Mouse (Mus musculus) forebrain, embryonic 15.5 days (tissue): ENCODE data around the gene Atp5d. TPM values are rescaled to one million over a fixed set of nuclear protein-coding genes. Genes with fewer than 3 reads are reported as not detected.
A peak's percentile ranks its signal among the peaks of the same experiment; 100 is the strongest.

Experiments
- ATAC-seq: fragments of 200-750 bp; cut with Nextera tagmentation; replicated peaks from 2 replicates; pipeline ENCODE4 v1.8.0; 2017; ENCODE audit warnings: mild to moderate bottlenecking, moderate TSS enrichment, moderate library complexity
- H3K27ac ChIP-seq: fragments of 300-500 bp; sonication (generic); replicated peaks from 2 replicates; pipeline ENCODE4 v1.5.1; 2015; ENCODE audit warnings: mild to moderate bottlenecking, inconsistent platforms
- H3K27me3 ChIP-seq: fragments of 300-500 bp; sonication (generic); 2 replicates; pipeline ENCODE4 v1.6.1; 2015; ENCODE audit warnings: inconsistent platforms
- H3K36me3 ChIP-seq: fragments of 300-500 bp; sonication (generic); 2 replicates; pipeline ENCODE4 v1.6.1; 2015; ENCODE audit warnings: mild to moderate bottlenecking, inconsistent platforms
- H3K4me1 ChIP-seq: fragments of 300-500 bp; sonication (generic); 2 replicates; pipeline ENCODE4 v1.6.1; 2015; ENCODE audit warnings: inconsistent platforms
- H3K4me2 ChIP-seq: fragments of 300-500 bp; sonication (generic); replicated peaks from 2 replicates; pipeline ENCODE4 v1.6.1; 2015; ENCODE audit warnings: mild to moderate bottlenecking, inconsistent platforms
- H3K4me3 ChIP-seq: fragments of 300-500 bp; sonication (generic); 2 replicates; pipeline ENCODE4 v1.5.1; 2015; ENCODE audit warnings: mild to moderate bottlenecking, inconsistent platforms
- H3K9ac ChIP-seq: fragments of 300-500 bp; sonication (generic); replicated peaks from 2 replicates; pipeline ENCODE4 v1.6.1; 2015; ENCODE audit warnings: mild to moderate bottlenecking, inconsistent platforms
- H3K9me3 ChIP-seq: fragments of 300-500 bp; sonication (generic); 2 replicates; pipeline ENCODE4 v1.6.1; 2016; ENCODE audit warnings: inconsistent platforms
- WGBS: fragments of 180-500 bp; shearing (Covaris S2); methylation state at CpG from one replicate; pipeline ENCODE4 v1.1.7; 2015; ENCODE audit warnings: mixed read lengths; 5-methylcytosine and 5-hydroxymethylcytosine counted together
- polyA plus RNA-seq: library from polyadenylated mRNA; unstranded; fragments of >200 nt; fragmentation: Nextera tagmentation; extraction: Ambion mirVana; gene quantifications from 2 replicates; pipeline ENCODE4 v1.2.1, GENCODE M21; 2015

The Atp5d gene
- polyA plus RNA-seq, 1 experiment from 2014 or later = 444 TPM

GRCm38 (mm10) chr10:80189999-80190398 lies 51.6 kb downstream of the Atp5d start:
- peak overlapping the region; percentile 90 for H3K27ac ChIP-seq
- peak overlapping the region; percentile 88 for H3K4me2 ChIP-seq
- peaks cover 20% of the 10 kb centered on the region for H3K36me3 ChIP-seq
- peak overlapping the region; percentile 87 for H3K9ac ChIP-seq
- peak overlapping the region; percentile 54 for H3K4me3 ChIP-seq
- no peaks in the 10 kb centered on the region for H3K9me3 ChIP-seq
- WGBS = 3% methylated on average over 21 of the region's 21 CpGs
- ATAC-seq = 0 out of 2 replicates have a peak, but pooled peaks have one; percentile 13
- H3K27me3 ChIP-seq = 0 out of 2 replicates have a peak, but pooled peaks cover 4% of the 10 kb centered on the region
- H3K4me1 ChIP-seq = peaks cover 19% of the 10 kb centered on the region

GRCm38 (mm10) chr10:80190491-80191051 lies 52.1 kb downstream of the Atp5d start:
- Histone ChIP-seq H3K27ac (peak overlapping the region; percentile 90), H3K4me1 (peaks cover 19% of the 10 kb centered on the region), H3K4me2 (peak overlapping the region; percentile 88), H3K27me3 (0 out of 2 replicates have a peak, but pooled peaks cover 4% of the 10 kb centered on the region), H3K9me3 (no peaks in the 10 kb centered on the region), H3K4me3 (peak overlapping the region; percentile 54), H3K36me3 (peaks cover 20% of the 10 kb centered on the region), H3K9ac (peak overlapping the region; percentile 87)
- under 1% methylated on average over 48 of the region's 48 CpGs for WGBS
- ATAC-seq = peak; percentile 41

DNA sequence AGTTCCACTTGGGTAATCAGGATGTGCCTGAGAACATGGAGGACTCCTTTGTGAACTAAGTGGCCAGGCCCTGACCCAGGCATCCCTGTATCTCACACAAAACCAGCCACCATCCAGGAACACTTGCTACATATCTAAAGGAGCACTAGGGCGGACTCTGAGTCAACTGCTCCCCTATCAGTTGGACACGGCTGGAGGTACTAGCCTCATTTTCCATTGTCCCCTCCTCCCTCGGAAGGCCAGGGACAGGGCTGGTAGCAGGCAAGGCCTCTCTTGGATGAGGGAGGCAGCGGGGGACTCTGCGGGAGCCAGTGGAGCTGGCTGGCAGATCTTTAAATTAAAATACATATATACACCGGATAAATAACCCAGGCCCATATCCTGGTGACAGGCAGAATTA lies 55.5 kb downstream of the Atp5d start:
- Histone ChIP-seq H3K36me3 (peaks cover 3% of the 10 kb centered on the region), H3K9ac (no peak overlapping the region), H3K27ac (no peak overlapping the region), H3K4me3 (no peak overlapping the region), H3K4me2 (no peak overlapping the region), H3K4me1 (peaks cover 17% of the 10 kb centered on the region), H3K27me3 (0 out of 2 replicates have a peak, but pooled peaks cover 2% of the 10 kb centered on the region), H3K9me3 (no peaks in the 10 kb centered on the region)
- no peak for ATAC-seq
- 54% methylated on average over 6 of the region's 6 CpGs for WGBS

GRCm38 (mm10) chr10:80194441-80194840 lies 56.0 kb downstream of the Atp5d start:
- WGBS = 9% methylated on average over 8 of the region's 8 CpGs
- Histone ChIP-seq H3K4me2 (no peak overlapping the region), H3K27ac (no peak overlapping the region), H3K9me3 (no peaks in the 10 kb centered on the region), H3K36me3 (no peaks in the 10 kb centered on the region), H3K4me1 (peaks cover 14% of the 10 kb centered on the region), H3K4me3 (no peak overlapping the region), H3K9ac (no peak overlapping the region), H3K27me3 (no peaks in the 10 kb centered on the region)
- no peak for ATAC-seq

Other genes with a start within 250 kb of the Atp5d start
- gene Cfd, start 247.8 kb upstream of the Atp5d start, polyA plus RNA-seq = not detected in 2 replicates
- 53.2 and 56.6 TPM in 2 replicates for gene Med16, start 229.7 kb upstream of the Atp5d start, polyA plus RNA-seq
- 10.4 and 21.1 TPM in 2 replicates for gene Gm26602, start 227.8 kb upstream of the Atp5d start, polyA plus RNA-seq
- 2.2 and 2.7 TPM in 2 replicates for gene Kiss1r, start 221.7 kb upstream of the Atp5d start, polyA plus RNA-seq
- 272 and 277 TPM in 2 replicates for gene R3hdm4, start 217.4 kb upstream of the Atp5d start, polyA plus RNA-seq
- gene Arid3a, start 211.6 kb upstream of the Atp5d start, polyA plus RNA-seq = 2.7 and 3.1 TPM in 2 replicates
- gene Wdr18, start 178.5 kb upstream of the Atp5d start, polyA plus RNA-seq = 89.2 and 94.3 TPM in 2 replicates
- 0.50 and 0.63 TPM in 2 replicates for gene Grin3b, start 167.9 kb upstream of the Atp5d start, polyA plus RNA-seq
- gene Tmem259, start 154.3 kb upstream of the Atp5d start, polyA plus RNA-seq = 21.7 and 23.1 TPM in 2 replicates
- gene Cnn2, start 150.0 kb upstream of the Atp5d start, polyA plus RNA-seq = 26.7 and 29.1 TPM in 2 replicates
- 3.7 and 4.1 TPM in 2 replicates for gene Abca7, start 142.1 kb upstream of the Atp5d start, polyA plus RNA-seq
- gene Arhgap45, start 122.0 kb upstream of the Atp5d start, polyA plus RNA-seq = 1.3 TPM in 2 replicates
- gene Polr2e, start 98.8 kb upstream of the Atp5d start, polyA plus RNA-seq = 179 and 186 TPM in 2 replicates
- gene Gpx4, start 91.5 kb upstream of the Atp5d start, polyA plus RNA-seq = 472 and 476 TPM in 2 replicates
- 13.4 TPM in 2 replicates for gene Sbno2, start 33.1 kb upstream of the Atp5d start, polyA plus RNA-seq
- gene Stk11, start 22.8 kb upstream of the Atp5d start, polyA plus RNA-seq = 20.3 and 21.5 TPM in 2 replicates
- gene Cbarp, start 2.2 kb downstream of the Atp5d start, polyA plus RNA-seq = 29.7 and 39.5 TPM in 2 replicates
- 33.0 and 34.9 TPM in 2 replicates for gene Midn, start 9.6 kb downstream of the Atp5d start, polyA plus RNA-seq
- 350 and 358 TPM in 2 replicates for gene Cirbp, start 27.4 kb downstream of the Atp5d start, polyA plus RNA-seq
- gene 1600002K03Rik, start 34.3 kb downstream of the Atp5d start, polyA plus RNA-seq = 9.7 and 12.7 TPM in 2 replicates
- gene Efna2, start 40.9 kb downstream of the Atp5d start, polyA plus RNA-seq = 35.8 and 36.5 TPM in 2 replicates
- 49.9 and 52.8 TPM in 2 replicates for gene Mum1, start 87.8 kb downstream of the Atp5d start, polyA plus RNA-seq
- gene Ndufs7, start 110.5 kb downstream of the Atp5d start, polyA plus RNA-seq = 248 and 260 TPM in 2 replicates
- gene Gamt, start 122.4 kb downstream of the Atp5d start, polyA plus RNA-seq = 21.3 and 24.0 TPM in 2 replicates
- gene Dazap1, start 122.9 kb downstream of the Atp5d start, polyA plus RNA-seq = 70.0 and 78.4 TPM in 2 replicates
- gene Rps15, start 153.8 kb downstream of the Atp5d start, polyA plus RNA-seq = 628 and 651 TPM in 2 replicates
- gene Apc2, start 157.3 kb downstream of the Atp5d start, polyA plus RNA-seq = 205 and 210 TPM in 2 replicates
- gene 2310011J03Rik, start 181.9 kb downstream of the Atp5d start, polyA plus RNA-seq = 36.9 and 38.1 TPM in 2 replicates
- gene Pcsk4, start 190.9 kb downstream of the Atp5d start, polyA plus RNA-seq = 2.5 and 2.6 TPM in 2 replicates
- gene Reep6, start 191.3 kb downstream of the Atp5d start, polyA plus RNA-seq = 2.6 and 2.9 TPM in 2 replicates
- gene Adamtsl5, start 209.8 kb downstream of the Atp5d start, polyA plus RNA-seq = 0.32 and 0.61 TPM in 2 replicates
- 2.2 and 2.7 TPM in 2 replicates for gene Plk5, start 217.8 kb downstream of the Atp5d start, polyA plus RNA-seq
- 22.0 and 22.7 TPM in 2 replicates for gene Mex3d, start 249.0 kb downstream of the Atp5d start, polyA plus RNA-seq